Mouse (Mus musculus) heart, postnatal 0 days (tissue): Measurements from ENCODE around the gene Gm10188. TPM values are rescaled to one million over a fixed set of nuclear protein-coding genes. Genes with fewer than 3 reads are reported as not detected.

ENCODE experiments used
- ATAC-seq: fragments of 200-750 bp; cut with Nextera tagmentation; 2 replicates; pipeline ENCODE4 v1.8.0; 2017; ENCODE audit warnings: low read depth, moderate number of reproducible peaks, moderate library complexity; ENCODE audit not compliant: insufficient read depth
- DNase-seq: peaks from one replicate; pipeline ENCODE4 v3.0.0-alpha.2; 2016; ENCODE audit warnings: low spot score
- H3K27ac ChIP-seq: fragments of 300-500 bp; sonication (generic); 2 replicates; pipeline ENCODE4 v1.5.1; 2014; ENCODE audit warnings: low read depth, mild to moderate bottlenecking
- H3K27me3 ChIP-seq: fragments of 300-500 bp; sonication (generic); 2 replicates; pipeline ENCODE4 v1.6.1; 2014; ENCODE audit warnings: low read length, mixed read lengths; ENCODE audit not compliant: control insufficient read depth, insufficient read depth
- H3K36me3 ChIP-seq: fragments of 300-500 bp; sonication (generic); replicated peaks from 2 replicates; pipeline ENCODE4 v1.6.1; 2014; ENCODE audit warnings: low read length, mixed read lengths; ENCODE audit not compliant: control insufficient read depth, insufficient read depth
- H3K4me1 ChIP-seq: fragments of 300-500 bp; sonication (generic); 2 replicates; pipeline ENCODE4 v1.6.1; 2014; ENCODE audit warnings: antibody characterized with exemption; ENCODE audit not compliant: control insufficient read depth, insufficient read depth
- H3K4me2 ChIP-seq: fragments of 300-500 bp; sonication (generic); 2 replicates; pipeline ENCODE4 v1.6.1; 2014; ENCODE audit warnings: low read depth, mild to moderate bottlenecking, low read length, moderate library complexity
- H3K4me3 ChIP-seq: fragments of 300-500 bp; sonication (generic); 2 replicates; pipeline ENCODE4 v1.5.1; 2014; ENCODE audit warnings: low read depth, low read length
- H3K9ac ChIP-seq: fragments of 300-500 bp; sonication (generic); replicated peaks from 2 replicates; pipeline ENCODE4 v1.6.1; 2014; ENCODE audit warnings: low read depth, low read length, mixed read lengths
- H3K9me3 ChIP-seq: fragments of 300-500 bp; sonication (generic); replicated peaks from 2 replicates; pipeline ENCODE4 v1.6.1; 2016; ENCODE audit warnings: low read length; ENCODE audit not compliant: control insufficient read depth
- CTCF ChIP-seq: IDR thresholded peaks from 2 replicates; pipeline ENCODE4 v1.5.1; 2016; ENCODE audit warnings: antibody characterized with exemption, control low read depth, low read depth
- EP300 ChIP-seq: IDR thresholded peaks from 2 replicates; pipeline ENCODE4 v1.6.1; 2016; ENCODE audit warnings: antibody characterized with exemption, low read depth
- WGBS: fragments of 180-500 bp; shearing (Covaris S2); extraction: QIAGEN DNeasy Blood & Tissue Kit; methylation state at CpG from one replicate; pipeline ENCODE4 v1.1.7; 2014; 5-methylcytosine and 5-hydroxymethylcytosine counted together
- polyA plus RNA-seq: library from polyadenylated mRNA; unstranded; fragments of >200 nt; fragmentation: Nextera tagmentation; extraction: Ambion mirVana; gene quantifications from 2 replicates; pipeline ENCODE4 v1.2.1, GENCODE M21; 2015
- total RNA-seq: library from RNA; depleted of rRNA; stranded (reverse); fragments of >200 nt; gene quantifications from 2 replicates; pipeline ENCODE4 v1.2.3, GENCODE M21; 2014; ENCODE audit warnings: low replicate concordance

Gene Gm10188
- total and polyA plus RNA-seq, 2 experiments from 2014 or later: not detected

DNA sequence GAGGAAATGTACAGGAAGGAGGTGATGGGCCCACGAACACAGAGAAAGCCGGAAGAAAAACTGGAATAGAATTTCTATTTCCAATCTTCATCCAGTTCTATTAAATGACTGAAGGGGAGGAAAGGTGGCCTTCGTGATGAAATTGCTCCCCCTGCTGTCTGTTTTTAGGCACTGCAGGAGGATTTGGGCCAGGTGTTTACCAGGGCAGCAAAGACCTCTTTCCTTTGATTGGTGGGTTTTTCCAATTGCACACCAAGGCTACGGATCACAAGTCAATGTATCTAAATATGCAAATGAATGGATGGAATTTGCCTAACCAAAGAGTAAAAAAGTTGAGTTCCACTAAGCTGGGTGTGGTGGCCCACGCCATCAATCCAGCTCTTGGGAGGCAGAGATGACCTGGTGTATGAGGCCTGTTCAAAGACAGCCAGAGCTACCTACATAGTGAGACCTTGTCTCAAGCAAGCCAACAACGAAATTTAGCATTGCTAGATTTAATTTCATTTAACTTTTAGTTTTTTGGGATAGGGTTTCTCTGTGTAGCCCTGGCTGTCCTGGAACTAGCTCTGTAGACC lies 8.1 kb upstream of the Gm10188 start:
- DNase-seq (peak; percentile 57), ATAC-seq (no peak)
- Histone ChIP-seq H3K4me2 (no peak overlapping the region), H3K36me3 (no peaks in the 10 kb centered on the region), H3K4me1 (no peaks in the 10 kb centered on the region), H3K9ac (no peak overlapping the region), H3K4me3 (no peak overlapping the region), H3K9me3 (no peaks in the 10 kb centered on the region), H3K27ac (no peak overlapping the region), H3K27me3 (peaks cover 29% of the 10 kb centered on the region; the same call in 1 of the 2 replicates)
- TF ChIP-seq CTCF (peak; percentile 88), EP300 (no peak)
- 17% methylated on average over 6 of the region's 6 CpGs for WGBS

DNA sequence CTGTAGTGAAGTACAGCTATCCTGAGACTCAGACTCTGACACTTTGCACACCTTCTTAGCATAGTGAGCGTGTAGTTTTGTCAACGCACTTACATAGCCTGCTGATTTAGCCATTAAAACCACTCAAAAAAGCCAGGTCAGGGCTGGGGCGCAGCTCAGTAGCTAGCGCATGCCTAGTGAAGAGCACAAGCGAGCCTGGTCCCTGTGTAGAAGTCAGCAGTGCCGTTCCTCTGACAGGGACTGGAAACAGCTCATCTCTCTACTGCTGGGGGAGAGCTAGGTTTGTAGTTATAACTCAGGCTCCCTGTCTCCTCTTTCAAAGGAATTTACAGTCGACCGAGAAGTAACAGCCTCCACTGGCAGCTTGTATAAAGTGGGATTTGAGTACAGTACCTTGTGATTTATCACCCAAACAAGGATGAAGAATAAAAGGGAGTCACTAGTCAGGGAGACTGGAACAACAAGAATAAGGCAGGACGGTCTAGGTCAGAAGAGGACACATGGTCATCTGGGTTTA lies 5.2 kb upstream of the Gm10188 start:
- Histone ChIP-seq H3K4me3 (no peak overlapping the region), H3K9ac (no peak overlapping the region), H3K9me3 (no peaks in the 10 kb centered on the region), H3K27me3 (peaks cover 29% of the 10 kb centered on the region; the same call in 1 of the 2 replicates), H3K27ac (no peak overlapping the region), H3K4me2 (no peak overlapping the region), H3K36me3 (no peaks in the 10 kb centered on the region), H3K4me1 (no peaks in the 10 kb centered on the region)
- 55% methylated on average over 9 of the region's 9 CpGs for WGBS
- no peak for DNase-seq
- no peak for TF ChIP-seq EP300
- no peak for TF ChIP-seq CTCF
- ATAC-seq: no peak

- H3K4me2 ChIP-seq: no peak overlapping the region
- no peaks in the 10 kb centered on the region for H3K36me3 ChIP-seq
- TF ChIP-seq CTCF (peak; percentile 20; the same call in 1 of the 2 replicates), EP300 (no peak)
- WGBS: 26% methylated on average over 12 of the region's 12 CpGs
- ATAC-seq (no peak), DNase-seq (no peak)
- no peak overlapping the region for H3K4me3 ChIP-seq
- no peaks in the 10 kb centered on the region for H3K9me3 ChIP-seq
- no peak overlapping the region for H3K9ac ChIP-seq
- no peak overlapping the region for H3K27ac ChIP-seq
- peaks cover 29% of the 10 kb centered on the region; the same call in 1 of the 2 replicates for H3K27me3 ChIP-seq
- no peaks in the 10 kb centered on the region for H3K4me1 ChIP-seq
These were observed 4.0 kb upstream of the Gm10188 start for GRCm38 (mm10) chr1:132233566-132233965.

DNA sequence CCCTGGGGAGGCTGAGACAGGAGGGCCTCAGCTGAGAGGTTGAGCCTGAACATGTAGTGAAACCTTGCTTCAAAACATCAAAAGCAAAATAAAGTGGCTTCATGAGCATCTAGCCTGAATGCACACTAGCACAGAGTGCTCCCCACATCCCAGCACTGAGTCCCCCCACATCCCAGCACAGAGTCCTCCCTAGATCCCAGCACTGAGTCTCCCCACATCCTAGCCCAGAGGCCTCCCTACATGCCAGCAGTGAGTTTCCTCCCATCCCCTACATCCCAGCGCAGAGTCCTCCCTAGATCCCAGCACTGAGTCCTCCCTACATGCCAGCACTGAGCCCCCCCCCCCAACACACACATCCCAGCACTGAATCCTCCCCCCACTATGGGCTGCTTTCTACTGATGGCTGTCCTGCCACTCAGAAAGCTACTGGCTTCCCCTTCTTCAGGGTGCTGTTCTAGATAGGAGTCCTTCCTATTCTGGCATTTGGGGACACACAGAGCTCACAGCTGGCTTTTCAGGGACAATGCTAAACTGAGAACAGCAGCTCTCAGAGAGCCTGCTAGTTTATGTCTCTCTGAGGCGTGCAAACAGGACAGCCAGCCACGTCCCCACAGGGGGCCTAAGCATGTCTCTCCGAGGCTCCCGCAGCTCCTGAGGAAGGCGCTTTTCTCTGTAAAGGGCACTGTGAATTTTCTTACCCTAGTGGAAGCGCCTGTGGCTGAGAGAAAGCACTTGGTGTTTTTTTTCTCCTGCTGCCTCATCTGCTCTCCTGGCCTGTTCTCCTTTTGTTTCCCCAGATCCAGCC lies 2.1 kb upstream of the Gm10188 start:
- Histone ChIP-seq H3K4me3 (no peak overlapping the region), H3K9me3 (no peaks in the 10 kb centered on the region), H3K9ac (no peak overlapping the region), H3K36me3 (no peaks in the 10 kb centered on the region), H3K27me3 (peaks cover 29% of the 10 kb centered on the region; the same call in 1 of the 2 replicates), H3K27ac (no peak overlapping the region), H3K4me1 (no peaks in the 10 kb centered on the region), H3K4me2 (no peak overlapping the region)
- WGBS: 60% methylated on average over 7 of the region's 7 CpGs
- no peak for TF ChIP-seq CTCF
- no peak for TF ChIP-seq EP300
- no peak for ATAC-seq
- DNase-seq: no peak

DNA sequence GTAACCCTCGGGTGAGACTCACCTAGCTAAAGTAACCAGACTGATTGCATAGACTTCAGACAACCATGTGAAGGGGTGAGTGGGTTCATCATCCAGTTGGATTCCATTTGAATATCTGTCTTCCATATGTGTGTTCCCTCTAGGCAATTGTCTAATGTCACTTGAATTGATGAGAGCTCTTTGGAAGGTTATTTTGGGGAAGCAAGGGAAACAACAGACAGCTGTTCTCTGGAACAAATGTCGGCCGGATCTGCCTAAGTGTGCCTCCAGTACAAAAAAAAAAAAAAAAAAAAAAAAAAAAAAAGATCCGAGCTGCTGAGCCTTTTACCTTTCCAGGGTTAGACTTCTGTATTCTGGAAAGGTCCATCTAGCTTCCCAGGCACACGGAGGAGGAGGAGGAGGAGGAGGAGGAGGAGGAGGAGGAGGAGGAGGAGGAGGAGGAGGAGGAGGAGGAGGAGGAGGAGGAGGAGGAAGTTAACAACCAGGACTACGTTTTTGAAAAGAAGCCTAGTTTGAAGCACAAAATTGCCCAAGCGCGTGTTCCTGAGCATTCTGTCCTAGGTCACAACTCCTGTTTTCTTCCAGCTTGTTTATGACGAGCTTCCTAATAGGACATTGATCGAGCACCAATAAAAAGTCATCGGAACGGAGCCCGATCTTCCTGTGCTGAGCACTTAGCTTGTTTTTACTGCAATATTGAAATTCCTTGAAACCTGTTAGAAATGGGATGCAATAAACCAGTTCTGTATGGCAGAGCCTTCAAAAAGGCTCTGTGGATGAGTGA lies 3.1 kb downstream of the Gm10188 start:
- Histone ChIP-seq H3K9me3 (no peaks in the 10 kb centered on the region), H3K4me3 (no peak overlapping the region), H3K4me1 (no peaks in the 10 kb centered on the region), H3K27ac (no peak overlapping the region), H3K4me2 (no peak overlapping the region), H3K9ac (no peak overlapping the region), H3K36me3 (no peaks in the 10 kb centered on the region), H3K27me3 (peaks cover 3% of the 10 kb centered on the region; the same call in 1 of the 2 replicates)
- TF ChIP-seq EP300 (no peak), CTCF (no peak)
- DNase-seq (no peak), ATAC-seq (no peak)
- WGBS: 74% methylated on average over 13 of the region's 13 CpGs
